Mouse (Mus musculus): ENCODE data around the gene Irf3. TPM values are rescaled to one million over a fixed set of nuclear protein-coding genes. Genes with fewer than 3 reads are reported as not detected.

Irf3 gene
- polyA plus RNA-seq (2015; fragmentation: Nextera tagmentation; extraction: Ambion mirVana), result 90.4 and 96.5 TPM in 2 replicates

DNA sequence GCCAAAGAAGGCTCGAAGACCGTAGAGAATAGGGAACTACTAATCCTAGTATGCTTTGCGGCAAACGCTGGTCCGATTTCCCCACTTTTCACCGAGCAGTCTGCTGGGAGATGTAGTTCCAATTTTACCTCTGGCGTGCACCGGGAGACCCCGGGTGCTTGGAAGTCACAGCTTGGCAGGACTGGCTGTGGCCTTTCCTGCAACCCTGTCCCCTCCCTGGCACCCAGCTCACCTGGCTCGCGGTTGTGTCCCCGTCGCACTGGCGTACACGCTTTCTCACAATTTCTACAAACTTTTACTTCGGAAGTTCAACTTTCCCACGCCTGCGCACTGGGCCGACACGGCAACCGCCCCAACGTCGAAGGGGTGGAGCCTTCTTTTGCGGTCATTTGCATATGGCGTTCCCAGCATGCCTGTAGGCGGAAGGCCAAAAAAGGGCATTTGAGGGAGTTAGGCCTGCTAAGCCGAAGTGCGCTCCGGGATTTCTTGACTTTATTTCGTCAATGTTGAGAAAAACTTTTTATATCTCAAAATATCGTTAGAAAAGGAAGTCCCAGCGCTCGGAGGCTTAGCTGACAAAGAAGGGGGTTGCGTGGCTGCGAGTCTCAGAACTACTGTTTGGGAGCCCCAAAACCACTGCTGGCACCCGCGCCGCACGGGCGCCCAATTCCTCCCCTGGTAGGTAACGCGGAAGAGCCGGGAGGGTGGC, at the start of gene Irf3:
Gene Irf3, plus strand, starts transcription at position 418 of the 709 bp plus-strand sequence.
- Histone ChIP-seq H3K9ac (replicated peaks; ENCODE audit: low read depth) (peak within 1 kb of the TSS; percentile 61), H3K4me3 (ENCODE audit: low read depth, low read length) (peak within 1 kb of the TSS; percentile 64), H3K27ac (ENCODE audit: low read length) (peak within 1 kb of the TSS; percentile 87), H3K27me3 (replicated peaks; ENCODE audit: insufficient read depth, low read length) (no peaks in the 10 kb centered on the region), H3K36me3 (ENCODE audit: insufficient read depth, low read length) (peaks cover 20% of the 10 kb centered on the region), H3K4me1 (ENCODE audit: insufficient read depth, low read depth, low read length) (peaks cover 10% of the 10 kb centered on the region), H3K4me2 (replicated peaks; ENCODE audit: low read depth, low read length) (peak within 1 kb of the TSS; percentile 65), H3K9me3 (ENCODE audit: low read length) (no peaks in the 10 kb centered on the region)
- WGBS, result under 1% methylated on average over 43 of the region's 43 CpGs
- TF ChIP-seq CTCF (IDR thresholded peaks at IDR 0.05) (no peak), EP300 (IDR thresholded peaks at IDR 0.05) (no peak)
- ATAC-seq (peak; percentile 96), DNase-seq (ENCODE audit: low spot score) (peak; percentile 99)

DNA sequence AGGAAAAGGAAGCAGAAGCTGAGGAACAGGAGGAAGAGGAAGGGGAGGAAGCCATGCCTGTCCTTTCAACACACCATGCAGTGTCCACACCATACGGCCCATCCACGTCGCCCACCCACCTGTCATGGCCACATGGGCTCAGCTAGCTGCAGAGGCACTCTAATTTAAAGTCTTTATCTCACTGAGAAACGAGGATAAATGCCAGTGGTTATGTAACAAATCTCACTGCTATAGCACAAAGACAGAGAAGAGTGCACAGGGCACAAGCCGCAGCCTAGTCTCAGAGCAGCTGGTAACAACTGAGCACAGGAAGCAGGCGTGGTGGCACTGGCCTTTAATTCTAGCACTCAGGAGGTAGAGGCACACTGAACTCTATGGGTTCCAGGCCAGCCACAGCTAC, 47.5 kb upstream of the Irf3 start:
- Histone ChIP-seq H3K27me3 (replicated peaks; ENCODE audit: insufficient read depth, low read length) (0 out of 2 replicates have a peak, but pooled peaks cover 4% of the 10 kb centered on the region), H3K4me1 (ENCODE audit: insufficient read depth, low read depth, low read length) (no peaks in the 10 kb centered on the region; the same call in 1 of the 2 replicates), H3K4me2 (replicated peaks; ENCODE audit: low read depth, low read length) (no peak overlapping the region), H3K9me3 (ENCODE audit: low read length) (no peaks in the 10 kb centered on the region), H3K27ac (ENCODE audit: low read length) (no peak overlapping the region), H3K36me3 (ENCODE audit: insufficient read depth, low read length) (no peaks in the 10 kb centered on the region), H3K9ac (replicated peaks; ENCODE audit: low read depth) (no peak overlapping the region), H3K4me3 (ENCODE audit: low read depth, low read length) (no peak overlapping the region)
- no peak for ATAC-seq
- DNase-seq (ENCODE audit: low spot score), result no peak
- TF ChIP-seq EP300 (IDR thresholded peaks at IDR 0.05) (no peak), CTCF (IDR thresholded peaks at IDR 0.05) (no peak)
- WGBS, result 65% methylated on average over 6 of the region's 6 CpGs

DNA sequence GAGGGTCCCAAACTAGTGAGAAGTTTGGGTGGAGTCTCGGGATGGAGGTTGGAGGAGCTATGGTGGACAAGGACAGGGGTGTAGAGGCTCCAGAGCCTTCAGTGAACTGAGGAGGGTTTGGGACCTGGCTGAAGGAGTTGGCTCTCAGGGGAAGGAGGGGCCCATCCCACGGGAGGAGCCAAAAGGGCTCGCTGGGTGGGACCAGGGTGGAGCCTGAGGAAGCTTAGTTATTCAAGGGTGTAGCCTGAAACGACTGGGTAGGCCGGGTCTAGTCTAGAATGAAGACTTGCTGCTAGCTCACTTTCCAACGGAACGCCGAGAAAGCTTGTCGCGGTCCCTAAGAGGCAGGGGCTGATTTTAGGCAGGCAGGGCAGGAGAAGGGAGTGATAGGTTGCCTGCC, 45.5 kb upstream of the Irf3 start:
- Histone ChIP-seq H3K4me1 (ENCODE audit: insufficient read depth, low read depth, low read length) (no peaks in the 10 kb centered on the region; the same call in 1 of the 2 replicates), H3K9ac (replicated peaks; ENCODE audit: low read depth) (peak overlapping the region; percentile 50), H3K4me2 (replicated peaks; ENCODE audit: low read depth, low read length) (peak overlapping the region; percentile 97), H3K27me3 (replicated peaks; ENCODE audit: insufficient read depth, low read length) (0 out of 2 replicates have a peak, but pooled peaks cover 4% of the 10 kb centered on the region), H3K4me3 (ENCODE audit: low read depth, low read length) (peak overlapping the region; percentile 55), H3K36me3 (ENCODE audit: insufficient read depth, low read length) (no peaks in the 10 kb centered on the region), H3K9me3 (ENCODE audit: low read length) (no peaks in the 10 kb centered on the region), H3K27ac (ENCODE audit: low read length) (peak overlapping the region; percentile 85)
- ATAC-seq (peak; percentile 89), DNase-seq (ENCODE audit: low spot score) (peak; percentile 93)
- TF ChIP-seq EP300 (IDR thresholded peaks at IDR 0.05) (no peak; the same call in 1 of the 2 replicates), CTCF (IDR thresholded peaks at IDR 0.05) (no peak)
- under 1% methylated on average over 10 of the region's 10 CpGs for WGBS

DNA sequence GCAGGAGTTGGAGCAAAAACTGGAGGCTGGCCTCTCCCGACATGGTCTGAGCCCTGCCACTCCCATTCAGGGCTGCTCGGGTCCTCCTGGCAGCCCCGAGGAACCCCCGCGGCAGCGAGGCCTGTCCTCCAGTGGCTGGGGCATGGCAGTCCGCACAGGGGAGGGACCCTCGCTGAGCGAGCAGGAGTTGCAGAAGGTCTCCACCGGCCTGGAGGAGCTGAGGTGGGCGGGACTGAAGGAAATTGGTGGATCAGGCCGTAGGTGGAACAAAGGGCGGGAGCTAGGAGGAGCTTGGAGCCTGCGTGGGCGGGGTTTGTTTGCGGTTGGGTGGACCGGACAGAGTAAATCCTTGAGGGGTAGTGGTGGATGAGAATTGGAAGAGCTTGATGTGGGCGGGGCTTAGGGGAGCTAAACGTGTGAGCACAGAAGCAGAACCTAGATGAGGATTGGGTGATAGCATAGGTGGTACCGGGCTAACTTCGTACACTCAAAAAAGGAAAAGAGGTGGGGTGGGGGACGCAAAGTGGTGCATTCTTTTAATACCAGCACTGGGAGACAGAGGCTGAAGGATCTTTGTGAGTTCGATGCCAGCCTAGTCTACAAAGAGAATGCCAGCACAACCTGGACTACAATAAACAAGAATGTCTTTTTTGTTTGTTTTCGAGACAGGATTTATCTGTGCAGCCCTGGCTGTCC, 44.7 kb upstream of the Irf3 start:
- DNase-seq (ENCODE audit: low spot score) (peak; percentile 99), ATAC-seq (peak; percentile 92)
- WGBS, result 6% methylated on average over 24 of the region's 24 CpGs
- Histone ChIP-seq H3K4me2 (replicated peaks; ENCODE audit: low read depth, low read length) (peak overlapping the region; percentile 97), H3K4me3 (ENCODE audit: low read depth, low read length) (peak overlapping the region; percentile 55), H3K27ac (ENCODE audit: low read length) (peak overlapping the region; percentile 85), H3K4me1 (ENCODE audit: insufficient read depth, low read depth, low read length) (no peaks in the 10 kb centered on the region; the same call in 1 of the 2 replicates), H3K9me3 (ENCODE audit: low read length) (no peaks in the 10 kb centered on the region), H3K27me3 (replicated peaks; ENCODE audit: insufficient read depth, low read length) (0 out of 2 replicates have a peak, but pooled peaks cover 4% of the 10 kb centered on the region), H3K36me3 (ENCODE audit: insufficient read depth, low read length) (no peaks in the 10 kb centered on the region), H3K9ac (replicated peaks; ENCODE audit: low read depth) (peak overlapping the region; percentile 50)
- no peak; the same call in 1 of the 2 replicates for TF ChIP-seq EP300 (IDR thresholded peaks at IDR 0.05)
- no peak for TF ChIP-seq CTCF (IDR thresholded peaks at IDR 0.05)

DNA sequence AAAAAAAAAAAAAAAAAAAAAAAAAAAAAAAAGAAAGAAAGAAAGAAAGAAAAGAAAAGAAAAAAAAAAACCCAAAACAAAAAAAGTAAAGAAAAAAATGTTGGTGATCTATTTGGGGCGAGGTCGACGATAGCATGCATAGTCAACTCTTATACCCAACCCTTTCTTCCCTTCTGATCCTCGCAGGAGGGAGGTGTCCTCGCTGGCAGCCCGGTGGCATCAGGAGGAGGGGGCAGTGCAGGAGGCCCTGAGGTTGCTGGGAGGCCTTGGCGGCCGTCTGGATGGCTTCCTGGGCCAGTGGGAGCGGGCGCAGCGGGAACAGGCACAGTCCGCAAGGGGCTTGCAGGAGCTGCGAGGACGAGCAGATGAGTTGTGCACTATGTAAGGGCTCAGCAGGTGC, 43.9 kb upstream of the Irf3 start:
- Histone ChIP-seq H3K9me3 (ENCODE audit: low read length) (no peaks in the 10 kb centered on the region), H3K4me2 (replicated peaks; ENCODE audit: low read depth, low read length) (no peak overlapping the region), H3K4me3 (ENCODE audit: low read depth, low read length) (no peak overlapping the region), H3K27me3 (replicated peaks; ENCODE audit: insufficient read depth, low read length) (0 out of 2 replicates have a peak, but pooled peaks cover 4% of the 10 kb centered on the region), H3K27ac (ENCODE audit: low read length) (no peak overlapping the region), H3K36me3 (ENCODE audit: insufficient read depth, low read length) (no peaks in the 10 kb centered on the region), H3K9ac (replicated peaks; ENCODE audit: low read depth) (no peak overlapping the region), H3K4me1 (ENCODE audit: insufficient read depth, low read depth, low read length) (no peaks in the 10 kb centered on the region; the same call in 1 of the 2 replicates)
- WGBS, result 63% methylated on average over 14 of the region's 14 CpGs
- ATAC-seq (no peak), DNase-seq (ENCODE audit: low spot score) (no peak)
- TF ChIP-seq CTCF (IDR thresholded peaks at IDR 0.05), result no peak
- TF ChIP-seq EP300 (IDR thresholded peaks at IDR 0.05), result no peak

All from lung, postnatal 0 days (tissue).